Mouse (Mus musculus): ENCODE measurements around the gene Paxx. TPM values are rescaled to one million over a fixed set of nuclear protein-coding genes. Genes with fewer than 3 reads are reported as not detected.
A peak's percentile ranks its signal among the peaks of the same experiment; 100 is the strongest.

The Paxx gene
- total RNA-seq, 2 experiments from 2014 or later: 13.4 to 13.6 TPM

GRCm38 (mm10) chr2:25484901-25485647 lies 24.2 kb upstream of the Paxx start:
- intact Hi-C loops (cut with DNase I): no loop called here
- DNase-seq: no peak

DNA sequence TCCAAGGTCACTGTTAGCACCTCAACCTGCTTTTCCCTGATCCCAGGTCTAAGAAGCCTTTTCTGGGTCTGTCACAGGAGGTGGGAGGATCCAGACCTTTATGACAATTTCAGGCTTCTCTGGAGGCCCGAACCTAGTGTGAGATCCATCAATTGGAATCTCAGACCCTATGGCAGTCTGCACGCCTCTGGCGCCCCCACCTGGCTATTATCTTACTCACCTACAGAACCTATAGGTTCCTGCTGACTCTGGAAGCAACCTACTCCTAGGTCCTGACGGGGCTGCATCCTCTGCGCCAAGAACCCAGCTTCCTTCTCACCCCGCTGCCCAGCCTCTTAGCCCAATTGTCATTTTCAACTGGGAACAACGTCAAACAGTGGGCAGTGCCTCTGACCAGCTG lies 22.1 kb upstream of the Paxx start:
- no peak for DNase-seq
- intact Hi-C loops (cut with DNase I): loop anchor here (2.0 kb wide), 1 partner anchor 62 kb away; no protein-coding TSS in a partner anchor

DNA sequence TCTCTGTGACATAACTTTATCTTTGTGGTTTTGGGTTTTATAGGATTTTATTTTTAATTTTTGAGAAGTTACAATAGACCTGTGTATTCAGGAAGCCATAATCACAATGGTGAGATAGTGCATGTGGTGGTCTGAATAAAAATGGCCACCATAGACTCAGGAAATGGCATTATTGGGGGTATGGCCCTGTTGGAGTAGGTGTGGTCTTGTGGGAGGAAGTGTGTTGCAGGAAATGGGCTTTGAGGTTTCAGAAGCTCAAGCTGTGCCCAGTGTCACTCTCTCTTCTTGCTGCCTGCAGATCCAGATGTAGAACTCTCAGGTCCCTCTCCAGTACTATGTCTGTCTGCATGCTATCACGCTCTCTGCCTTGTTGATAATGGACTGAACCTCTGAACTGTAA lies 19.6 kb upstream of the Paxx start:
- intact Hi-C loops (cut with DNase I): no loop called here
- DNase-seq: no peak

DNA sequence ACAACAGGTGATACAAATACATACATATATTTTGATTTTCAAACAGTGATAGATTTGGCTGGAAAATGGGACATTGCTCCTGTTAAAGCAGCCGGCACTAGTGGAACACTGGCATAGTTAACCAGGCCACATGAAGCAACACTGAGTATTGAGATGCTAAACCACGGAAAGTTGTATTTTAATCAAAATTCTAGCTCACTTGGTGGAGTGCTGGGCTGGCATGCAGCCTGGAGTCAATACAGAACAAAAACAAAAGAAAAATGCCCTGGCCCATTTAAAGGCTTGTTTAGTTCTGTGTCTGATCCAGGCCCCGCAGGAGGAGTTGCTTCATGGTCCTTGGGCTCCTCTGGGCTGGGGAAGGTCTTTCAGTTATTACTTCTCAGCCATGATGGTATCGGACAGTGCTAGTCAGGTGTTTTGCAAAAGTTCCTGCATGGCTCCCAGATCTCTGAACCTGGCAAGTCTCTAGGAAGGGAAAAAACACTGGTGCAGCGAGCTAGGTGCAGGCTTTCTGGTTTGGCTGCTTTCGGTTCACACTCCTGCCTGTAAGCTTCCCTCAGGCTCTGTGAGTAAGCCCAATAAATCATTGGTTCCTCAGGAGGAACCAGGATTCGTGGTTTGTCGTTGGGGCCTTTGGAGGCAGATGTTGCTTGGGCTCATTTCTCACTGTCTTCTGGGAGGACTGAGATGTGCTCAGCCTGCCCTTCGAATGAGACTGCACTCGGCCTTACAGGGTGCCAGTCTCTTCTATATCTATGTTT lies 18.8 kb upstream of the Paxx start:
- no peak for DNase-seq
- intact Hi-C loops (cut with DNase I): no loop called here

DNA sequence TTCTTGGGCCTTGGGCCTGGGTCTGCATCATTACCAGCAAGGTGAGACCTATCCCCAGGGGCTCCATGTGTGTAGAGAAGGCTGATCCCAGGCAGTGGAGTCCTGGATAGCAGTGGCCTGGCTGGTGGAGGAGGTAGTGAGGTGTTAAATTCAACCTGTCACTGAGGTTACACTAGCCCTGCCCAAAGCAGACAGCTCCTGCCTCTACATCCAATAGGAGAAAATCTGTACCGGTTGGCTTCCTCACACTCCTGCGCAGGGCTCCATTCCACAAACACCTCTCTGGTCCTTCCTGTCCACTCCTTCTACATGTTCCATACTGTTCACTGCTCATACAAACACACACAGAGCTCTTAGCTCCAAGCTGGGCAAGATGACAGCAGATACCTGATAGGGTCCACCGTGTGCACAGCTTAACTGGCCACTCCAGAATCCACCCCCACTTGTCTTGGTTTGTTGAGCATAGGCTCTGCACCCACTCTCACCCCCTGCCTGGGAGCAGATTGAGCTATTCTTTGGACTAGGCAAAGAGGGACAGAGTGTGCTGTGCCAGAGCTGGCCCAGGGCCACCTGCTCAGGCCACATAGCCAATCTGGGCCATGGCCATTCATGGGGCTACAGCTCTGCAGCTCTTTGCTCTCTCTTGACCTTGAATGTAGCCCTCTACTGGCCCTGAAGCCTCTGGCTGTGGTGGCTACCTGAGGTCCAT lies 17.2 kb upstream of the Paxx start:
- DNase-seq: peak; percentile 27 to 46
- intact Hi-C loops (cut with DNase I): no loop called here

GRCm38 (mm10) chr2:25477541-25477940 lies 16.6 kb upstream of the Paxx start:
- intact Hi-C loops (cut with DNase I): no loop called here
- DNase-seq: no peak

DNA sequence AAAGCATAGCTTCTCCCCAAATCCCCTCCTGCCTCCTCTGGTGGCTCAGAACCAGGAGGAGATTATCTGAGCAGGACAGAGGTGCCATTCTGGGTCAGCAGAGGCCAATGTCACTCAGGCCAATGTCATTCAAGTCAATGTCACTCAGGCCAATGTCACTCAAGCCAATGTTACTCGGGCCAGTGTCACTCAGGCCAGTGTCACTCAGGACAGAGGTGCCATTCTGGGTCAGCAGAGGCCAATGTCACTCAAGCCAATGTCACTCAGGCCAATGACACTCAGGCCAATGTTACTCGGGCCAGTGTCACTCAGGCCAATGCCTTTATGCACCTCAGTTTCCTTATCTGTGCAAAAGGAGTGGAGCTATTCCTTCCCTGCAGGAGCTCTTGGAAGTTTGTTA lies 11.7 kb upstream of the Paxx start:
- intact Hi-C loops (cut with DNase I): no loop called here
- no peak for DNase-seq

GRCm38 (mm10) chr2:25469969-25470368 lies 9.1 kb upstream of the Paxx start, which contains the start of gene Ptgds:
Ptgds (minus strand) TSS chr2:25470046.
- intact Hi-C loops (cut with DNase I): no loop called here
- no peak for DNase-seq

DNA sequence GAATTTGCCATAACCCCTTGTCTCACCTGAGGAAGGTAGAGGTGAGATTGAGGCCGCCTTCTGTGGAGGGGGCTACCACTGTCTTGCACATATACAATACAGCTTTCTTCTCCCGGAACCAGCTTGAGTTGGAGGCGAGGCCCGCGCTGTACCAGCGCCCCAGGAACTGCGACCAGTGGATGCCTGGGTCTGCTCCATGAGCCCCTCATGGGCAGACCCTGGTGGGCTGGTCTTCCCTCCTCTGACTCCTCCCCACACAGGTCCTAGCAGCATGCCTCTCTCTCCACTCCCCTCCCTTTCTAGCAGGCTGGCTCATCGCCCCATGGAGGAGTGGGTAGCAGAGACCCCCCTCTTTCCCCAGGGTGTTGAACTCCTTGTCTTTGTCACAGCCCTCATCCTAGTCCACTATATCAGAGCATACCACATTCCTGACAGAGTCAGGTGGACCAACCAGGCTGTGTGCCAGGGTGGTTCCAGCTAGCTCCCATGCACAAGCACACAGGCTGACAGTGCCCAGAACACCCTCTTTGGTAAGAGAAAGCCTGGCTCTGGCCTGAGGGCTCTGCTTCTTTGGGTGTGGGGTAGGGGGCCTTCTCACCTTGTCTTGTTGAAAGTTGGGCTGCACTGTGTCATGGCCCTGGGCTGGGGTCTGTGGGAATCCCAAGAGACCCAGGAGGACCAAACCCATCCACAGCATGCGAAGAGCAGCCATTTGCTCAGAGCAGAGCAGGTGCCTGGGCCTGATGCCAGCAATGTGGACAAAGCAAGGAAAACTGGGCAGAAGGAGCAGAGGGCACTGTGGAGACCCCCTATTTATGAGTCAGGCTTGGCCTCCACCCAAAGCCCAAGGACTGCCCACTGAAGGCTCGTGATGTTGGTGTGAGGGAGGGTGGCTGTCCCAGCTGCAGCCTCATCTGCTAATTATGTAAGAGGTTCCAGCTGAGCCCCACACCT lies 8.3 kb upstream of the Paxx start:
- intact Hi-C loops (cut with DNase I): no loop called here
- no peak for DNase-seq

DNA sequence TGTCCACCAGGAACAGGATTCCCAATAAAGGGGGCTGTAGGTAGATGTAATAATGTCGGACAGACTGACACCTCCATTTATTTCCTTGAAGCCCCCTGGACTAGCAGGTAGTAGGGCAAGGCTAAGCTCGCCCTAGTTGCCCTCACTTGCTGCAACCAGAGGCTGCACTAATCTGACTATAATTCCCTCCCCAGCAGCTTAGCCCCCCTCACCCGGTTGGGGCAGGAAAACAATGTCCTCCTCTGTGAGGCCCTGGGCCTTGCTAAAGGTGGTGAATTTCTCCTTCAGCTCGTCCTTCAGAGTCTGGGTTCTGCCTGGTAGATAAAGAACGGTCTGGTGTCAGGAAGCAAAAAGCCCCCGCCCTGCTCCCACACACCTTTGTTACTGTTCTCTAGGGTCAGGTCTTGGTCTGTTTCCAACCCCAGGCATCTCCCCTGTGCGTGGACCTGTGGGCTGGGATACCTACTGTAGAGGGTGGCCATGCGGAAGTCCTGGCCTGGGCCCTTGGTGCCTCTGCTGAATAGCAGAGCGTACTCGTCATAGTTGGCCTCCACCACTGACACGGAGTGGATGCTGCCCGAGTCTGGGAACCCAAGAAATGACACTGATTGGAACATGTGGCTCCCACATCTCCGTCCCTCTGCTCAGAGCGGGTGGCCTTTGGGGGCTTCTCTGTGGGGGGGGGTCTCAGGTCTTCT lies 6.9 kb upstream of the Paxx start:
- intact Hi-C loops (cut with DNase I): no loop called here
- no peak for DNase-seq

DNA sequence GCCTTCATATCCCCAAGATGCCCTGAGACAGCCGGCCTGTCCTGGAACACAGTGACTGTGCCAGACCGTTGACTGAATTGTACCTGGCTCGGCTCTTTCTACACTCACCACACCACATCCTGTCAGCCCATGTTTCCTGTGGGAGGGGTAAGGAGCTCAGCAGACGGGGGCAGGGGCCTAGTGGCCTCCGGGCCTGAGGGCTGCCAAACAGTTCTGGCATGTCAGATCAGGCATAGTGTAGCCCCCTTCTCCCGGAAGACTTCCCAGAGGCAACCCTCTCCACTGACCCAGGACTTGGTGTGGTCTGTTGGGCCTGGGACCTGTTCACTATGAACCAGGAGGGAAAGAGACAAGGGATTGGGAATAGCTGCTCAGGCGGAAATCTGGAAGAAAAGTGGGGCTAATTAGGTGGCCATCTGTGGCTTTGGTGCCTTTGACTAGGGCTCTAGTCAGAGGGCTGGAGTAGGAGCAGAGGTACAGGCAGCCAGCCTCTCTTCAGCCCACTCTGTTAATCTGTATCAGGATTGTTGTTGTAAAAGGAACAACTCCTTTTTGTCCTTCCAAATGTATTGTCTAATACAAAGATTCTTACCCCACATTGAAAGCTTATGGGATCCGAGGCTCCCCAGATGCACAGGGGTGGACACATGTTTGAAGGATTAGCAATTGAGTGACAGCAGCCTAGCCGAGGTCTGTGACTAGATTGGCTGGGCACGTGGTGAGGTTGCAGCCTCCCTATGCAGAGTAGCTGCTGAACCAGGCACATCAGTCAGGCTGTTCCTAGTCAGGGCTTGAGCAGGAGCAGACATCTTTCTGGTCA lies 5.1 kb upstream of the Paxx start:
- DNase-seq: no peak
- intact Hi-C loops (cut with DNase I): no loop called here

- intact Hi-C loops (cut with DNase I): no loop called here
- DNase-seq: no peak
These were observed 4.4 kb upstream of the Paxx start for GRCm38 (mm10) chr2:25465256-25465655.

DNA sequence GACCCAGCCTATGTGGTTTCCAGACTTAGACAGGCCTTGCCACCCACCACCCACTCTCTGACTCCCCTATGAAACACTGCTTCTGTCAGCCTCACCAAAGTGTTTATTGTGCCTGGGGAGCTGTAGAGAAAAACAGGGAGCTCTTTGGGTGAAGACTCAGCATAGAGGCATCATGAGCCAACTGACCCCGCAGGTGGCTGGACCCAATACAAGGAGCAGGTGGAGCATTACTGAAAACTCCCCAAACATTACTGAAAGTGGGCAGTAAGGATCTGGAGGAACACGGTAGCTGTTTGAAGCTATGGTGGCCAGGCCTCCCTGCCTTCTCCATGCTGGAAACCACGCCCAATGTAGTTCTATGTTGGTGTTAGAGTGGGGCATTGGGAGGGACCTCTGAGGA lies 2.7 kb upstream of the Paxx start:
- intact Hi-C loops (cut with DNase I): no loop called here
- no peak for DNase-seq

GRCm38 (mm10) chr2:25461407-25461806 lies 513 bp upstream of the Paxx start:
- intact Hi-C loops (cut with DNase I): no loop called here
- no peak for DNase-seq

DNA sequence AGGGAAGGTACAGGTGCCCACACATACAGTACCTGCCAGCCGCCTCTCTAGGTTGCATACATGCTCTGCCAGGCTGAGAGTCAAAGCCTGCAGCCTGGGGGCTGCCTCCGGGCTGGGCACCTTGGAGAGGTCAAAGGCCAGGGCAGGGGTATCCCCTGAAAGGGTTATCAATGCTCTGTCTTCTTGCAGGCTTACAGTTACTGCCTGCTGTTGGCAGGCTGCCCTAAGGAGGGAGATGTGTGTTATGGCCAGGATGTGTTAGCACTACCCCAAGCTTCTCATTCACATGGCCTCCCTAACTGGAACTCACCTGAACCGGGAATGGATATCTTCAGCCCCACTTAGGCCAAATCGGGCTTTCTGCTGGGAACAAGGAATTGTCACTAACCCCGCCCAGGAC lies 759 bp downstream of the Paxx start:
- intact Hi-C loops (cut with DNase I): no loop called here
- DNase-seq: no peak

- peak; percentile 44 to 61 for DNase-seq
- intact Hi-C loops (cut with DNase I): no loop called here
These were observed 2.0 kb downstream of the Paxx start for GRCm38 (mm10) chr2:25458911-25459310.

DNA sequence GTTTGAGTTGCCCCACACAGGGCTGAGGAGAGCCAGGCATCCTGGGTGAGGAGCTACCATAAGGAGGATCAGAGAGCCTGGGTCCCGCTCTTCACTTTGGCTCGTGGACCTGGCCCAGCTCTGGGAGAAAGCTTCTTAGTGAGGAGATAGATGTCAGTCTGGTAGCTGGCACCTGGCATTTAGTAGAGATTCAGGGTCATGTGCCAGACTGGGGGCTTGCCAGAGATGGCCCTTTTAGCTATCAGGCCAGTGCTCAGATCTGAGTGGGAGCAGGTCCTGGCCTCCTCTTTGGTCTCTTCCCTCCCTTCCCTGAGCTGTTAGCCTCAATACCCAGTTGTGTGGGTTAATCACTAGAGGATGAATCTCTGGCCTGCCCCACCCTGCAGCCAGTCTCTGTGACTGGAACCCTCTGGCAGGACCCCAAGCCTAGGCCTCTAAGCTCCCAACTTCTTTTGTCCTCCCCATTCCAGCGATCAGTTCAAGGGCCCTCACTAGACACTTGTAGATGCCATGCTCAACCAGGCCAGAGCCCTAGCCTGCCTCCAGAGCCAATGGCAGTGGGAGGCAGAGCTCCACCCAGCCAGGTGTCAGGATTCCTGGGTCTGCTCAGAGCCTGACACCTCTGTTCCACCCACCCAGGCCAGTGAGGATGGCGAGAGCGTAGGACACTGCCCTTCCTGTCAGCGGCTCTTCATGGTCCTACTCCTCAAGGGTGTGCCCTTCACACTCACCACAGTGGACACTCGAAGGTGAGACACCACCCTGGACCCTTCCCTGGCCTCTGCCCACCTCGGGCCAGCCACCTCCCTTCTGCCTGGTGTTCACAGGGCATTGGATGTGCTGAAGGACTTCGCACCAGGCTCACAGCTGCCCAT lies 3.6 kb downstream of the Paxx start:
- DNase-seq: no peak
- intact Hi-C loops (cut with DNase I): no loop called here
